Mouse (Mus musculus) liver, postnatal 0 days (tissue): ENCODE measurements around the gene Fbxo39. TPM values are rescaled to one million over a fixed set of nuclear protein-coding genes. Genes with fewer than 3 reads are reported as not detected.

Experiments used
- ATAC-seq: fragments of 200-750 bp; cut with Nextera tagmentation; 2 replicates; pipeline ENCODE4 v1.8.0; 2017; ENCODE audit warnings: mild to moderate bottlenecking, moderate library complexity
- DNase-seq: peaks from one replicate; pipeline ENCODE4 v3.0.0-alpha.2; 2016
- H3K27ac ChIP-seq: fragments of 300-500 bp; sonication (generic); 2 replicates; pipeline ENCODE4 v1.5.1; 2014; ENCODE audit warnings: antibody characterized with exemption, moderate library complexity, mild to moderate bottlenecking, low read depth
- H3K27me3 ChIP-seq: fragments of 300-500 bp; sonication (generic); 2 replicates; pipeline ENCODE4 v1.6.1; 2014; ENCODE audit warnings: low read length, control low read depth, mixed read lengths; ENCODE audit not compliant: insufficient read depth
- H3K36me3 ChIP-seq: fragments of 300-500 bp; sonication (generic); replicated peaks from 2 replicates; pipeline ENCODE4 v1.6.1; 2014; ENCODE audit warnings: mild to moderate bottlenecking, control low read depth, low read length, moderate library complexity, mixed read lengths; ENCODE audit not compliant: insufficient read depth
- H3K4me1 ChIP-seq: fragments of 300-500 bp; sonication (generic); 2 replicates; pipeline ENCODE4 v1.6.1; 2014; ENCODE audit warnings: antibody characterized with exemption, mild to moderate bottlenecking, control low read depth; ENCODE audit not compliant: insufficient read depth
- H3K4me2 ChIP-seq: fragments of 300-500 bp; sonication (generic); 2 replicates; pipeline ENCODE4 v1.6.1; 2014; ENCODE audit warnings: low read depth, mild to moderate bottlenecking, low read length, moderate library complexity, mixed read lengths
- H3K4me3 ChIP-seq: fragments of 300-500 bp; sonication (generic); 2 replicates; pipeline ENCODE4 v1.5.1; 2014; ENCODE audit warnings: low read depth, low read length
- H3K9ac ChIP-seq: fragments of 300-500 bp; sonication (generic); replicated peaks from 2 replicates; pipeline ENCODE4 v1.6.1; 2014; ENCODE audit warnings: mild to moderate bottlenecking, moderate library complexity
- H3K9me3 ChIP-seq: fragments of 300-500 bp; sonication (generic); 2 replicates; pipeline ENCODE4 v1.6.1; 2016; ENCODE audit warnings: mild to moderate bottlenecking, control low read depth, low read length, mixed read lengths
- CTCF ChIP-seq: sonication (generic); IDR thresholded peaks from 2 replicates; pipeline ENCODE4 v1.5.1; 2016; ENCODE audit warnings: antibody characterized with exemption, low read depth
- EP300 ChIP-seq: IDR thresholded peaks from 2 replicates; pipeline ENCODE4 v1.6.1; 2016; ENCODE audit warnings: antibody characterized with exemption, low read depth, mild to moderate bottlenecking
- WGBS: fragments of 180-500 bp; shearing (Covaris S2); extraction: QIAGEN DNeasy Blood & Tissue Kit; methylation state at CpG from one replicate; pipeline ENCODE4 v1.1.7; 2014; ENCODE audit not compliant: insufficient replicate concordance; 5-methylcytosine and 5-hydroxymethylcytosine counted together
- polyA plus RNA-seq: library from polyadenylated mRNA; unstranded; fragments of >200 nt; fragmentation: Nextera tagmentation; extraction: Ambion mirVana; gene quantifications from 2 replicates; pipeline ENCODE4 v1.2.1, GENCODE M21; 2015

The Fbxo39 gene
- polyA plus RNA-seq, 1 experiment from 2014 or later = not detected

GRCm38 (mm10) chr11:72281143-72281851, 32.9 kb upstream of the Fbxo39 start:
- H3K27me3 ChIP-seq = no peaks in the 10 kb centered on the region
- TF ChIP-seq EP300 (no peak), CTCF (no peak)
- no peaks in the 10 kb centered on the region for H3K36me3 ChIP-seq
- DNase-seq (no peak), ATAC-seq (no peak)
- H3K4me2 ChIP-seq = no peak overlapping the region
- WGBS = 54% methylated on average over 5 of the region's 5 CpGs
- no peak overlapping the region for H3K4me3 ChIP-seq
- no peak overlapping the region for H3K27ac ChIP-seq
- no peak overlapping the region for H3K9ac ChIP-seq
- H3K4me1 ChIP-seq = no peaks in the 10 kb centered on the region
- no peaks in the 10 kb centered on the region for H3K9me3 ChIP-seq

DNA sequence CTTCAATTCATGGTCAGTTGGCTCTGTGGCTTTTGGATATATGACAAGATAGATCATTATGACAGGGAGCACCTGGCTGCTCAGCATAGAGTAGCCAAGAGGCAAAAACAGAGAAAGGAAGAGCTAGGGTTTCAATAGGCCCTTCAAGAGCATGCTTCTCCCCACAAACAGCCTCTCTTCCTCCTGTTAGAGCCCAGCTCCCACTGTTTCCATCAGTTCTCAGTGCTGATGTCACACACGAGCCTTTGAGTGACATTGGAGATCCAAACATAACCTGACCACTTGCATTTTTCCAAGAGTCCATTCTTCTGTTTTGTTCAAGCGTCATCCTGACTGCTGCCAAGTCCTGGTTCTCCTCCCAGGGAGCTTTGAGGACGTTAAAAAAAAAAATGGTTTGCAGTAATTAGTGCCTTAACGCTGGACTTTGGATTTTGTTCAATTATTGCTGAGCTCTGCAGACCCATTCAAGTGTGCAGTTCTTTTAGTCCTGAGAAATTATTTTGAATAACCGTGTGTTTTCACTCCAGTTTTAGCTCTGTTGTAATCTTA, 32.3 kb upstream of the Fbxo39 start:
- no peak overlapping the region for H3K27ac ChIP-seq
- no peak overlapping the region for H3K4me2 ChIP-seq
- H3K9me3 ChIP-seq = no peaks in the 10 kb centered on the region
- ATAC-seq = no peak
- no peak for TF ChIP-seq EP300
- TF ChIP-seq CTCF = no peak
- no peaks in the 10 kb centered on the region for H3K4me1 ChIP-seq
- H3K4me3 ChIP-seq = no peak overlapping the region
- no peak for DNase-seq
- H3K9ac ChIP-seq = no peak overlapping the region
- WGBS = 59% methylated on average over 5 of the region's 5 CpGs
- no peaks in the 10 kb centered on the region for H3K27me3 ChIP-seq
- H3K36me3 ChIP-seq = no peaks in the 10 kb centered on the region

DNA sequence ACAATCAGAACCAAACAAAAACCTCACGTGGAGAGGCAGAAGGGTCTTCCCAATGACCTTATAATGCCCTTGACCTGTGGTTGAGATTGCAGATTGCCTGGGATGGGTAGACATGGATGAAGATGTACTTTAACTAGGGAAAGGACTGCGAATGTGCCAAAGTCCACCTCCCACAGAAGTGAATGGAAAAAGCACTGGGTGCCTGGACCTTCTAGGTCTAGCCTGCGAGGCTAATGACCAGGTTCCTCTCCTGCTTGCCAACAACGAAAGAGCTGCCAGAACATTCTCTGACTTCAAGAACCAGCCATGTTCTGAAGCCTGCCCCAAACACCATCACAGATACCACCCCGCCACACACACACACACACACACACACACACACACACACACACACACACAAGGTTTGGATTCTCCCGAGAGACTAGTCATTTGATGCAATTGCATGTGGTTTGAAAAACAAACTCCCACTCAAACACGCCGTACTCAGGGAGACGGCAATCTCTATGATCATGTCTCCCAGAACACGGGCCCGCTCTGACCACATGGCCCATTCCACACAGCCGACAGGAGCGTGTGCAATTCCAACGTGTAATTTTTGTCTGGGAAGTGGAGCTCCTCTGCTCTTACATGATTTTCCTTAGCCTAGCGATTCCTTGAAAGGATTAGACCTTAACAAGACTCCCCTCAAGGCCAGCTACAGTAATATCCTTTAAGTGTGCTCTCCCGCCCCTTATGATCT, 30.6 kb upstream of the Fbxo39 start:
- Histone ChIP-seq H3K27ac (no peak overlapping the region), H3K4me2 (no peak overlapping the region), H3K27me3 (no peaks in the 10 kb centered on the region), H3K4me3 (no peak overlapping the region), H3K4me1 (no peaks in the 10 kb centered on the region), H3K9me3 (no peaks in the 10 kb centered on the region), H3K36me3 (no peaks in the 10 kb centered on the region), H3K9ac (no peak overlapping the region)
- no peak for TF ChIP-seq CTCF
- no peak for TF ChIP-seq EP300
- ATAC-seq (no peak), DNase-seq (no peak)
- WGBS = 83% methylated on average over 16 of the region's 16 CpGs

GRCm38 (mm10) chr11:72284532-72285182, 29.6 kb upstream of the Fbxo39 start:
- TF ChIP-seq CTCF (no peak), EP300 (no peak)
- H3K4me3 ChIP-seq = no peak overlapping the region
- H3K9me3 ChIP-seq = no peaks in the 10 kb centered on the region
- no peak overlapping the region for H3K4me2 ChIP-seq
- H3K27ac ChIP-seq = no peak overlapping the region
- no peak for ATAC-seq
- no peaks in the 10 kb centered on the region for H3K27me3 ChIP-seq
- no peak for DNase-seq
- H3K36me3 ChIP-seq = no peaks in the 10 kb centered on the region
- no peaks in the 10 kb centered on the region for H3K4me1 ChIP-seq
- WGBS = 71% methylated on average over 14 of the region's 14 CpGs
- H3K9ac ChIP-seq = no peak overlapping the region

- ATAC-seq (no peak), DNase-seq (no peak)
- H3K27ac ChIP-seq = no peak overlapping the region
- H3K9me3 ChIP-seq = no peaks in the 10 kb centered on the region; the same call in 1 of the 2 replicates
- WGBS = 60% methylated on average over 6 of the region's 6 CpGs
- TF ChIP-seq EP300 (no peak), CTCF (no peak)
- no peak overlapping the region for H3K4me2 ChIP-seq
- H3K9ac ChIP-seq = no peak overlapping the region
- no peaks in the 10 kb centered on the region for H3K36me3 ChIP-seq
- no peaks in the 10 kb centered on the region for H3K4me1 ChIP-seq
- H3K27me3 ChIP-seq = no peaks in the 10 kb centered on the region
- no peak overlapping the region for H3K4me3 ChIP-seq
Observed at GRCm38 (mm10) chr11:72285971-72286480, 28.2 kb upstream of the Fbxo39 start.

DNA sequence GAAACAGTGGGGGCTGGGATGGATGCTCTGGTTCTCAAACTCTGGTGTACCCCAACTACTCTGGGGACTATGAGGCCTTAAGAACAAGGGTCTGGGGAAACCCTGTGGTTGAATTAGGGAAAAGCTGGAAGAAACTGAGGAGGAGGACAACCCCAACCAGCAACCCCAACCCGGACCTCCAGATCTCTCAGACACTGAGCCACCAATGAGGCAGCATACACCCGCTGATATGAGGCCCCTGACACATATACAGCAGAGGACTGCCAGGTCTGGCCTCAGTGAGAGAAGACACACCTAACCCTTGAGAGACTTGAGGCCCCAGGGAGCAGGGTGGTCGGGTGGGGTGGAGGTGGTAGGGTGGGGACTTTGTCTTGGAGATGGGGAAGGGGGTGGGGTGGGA, 27.6 kb upstream of the Fbxo39 start:
- Histone ChIP-seq H3K4me3 (no peak overlapping the region), H3K27me3 (no peaks in the 10 kb centered on the region), H3K9ac (no peak overlapping the region), H3K4me2 (no peak overlapping the region), H3K27ac (no peak overlapping the region), H3K36me3 (no peaks in the 10 kb centered on the region), H3K9me3 (no peaks in the 10 kb centered on the region; the same call in 1 of the 2 replicates), H3K4me1 (no peaks in the 10 kb centered on the region)
- ATAC-seq = no peak
- TF ChIP-seq CTCF (no peak), EP300 (no peak)
- DNase-seq = no peak
- 73% methylated on average over 3 of the region's 3 CpGs for WGBS
